Mouse (Mus musculus) small intestine, adult 2 months (tissue): ENCODE data around the gene A4galt.

ENCODE experiments used
- CTCF ChIP-seq: fragments of 200-500 bp; IDR thresholded peaks from 2 replicates; pipeline ENCODE4 v1.5.1; 2012; ENCODE audit warnings: low read depth, mild to moderate bottlenecking, control low read depth, inconsistent platforms, low read length, moderate library complexity, mixed read lengths; ENCODE audit not compliant: insufficient replicate concordance, insufficient read length; ENCODE audit errors: extremely low read depth
- POLR2A ChIP-seq: fragments of 200-500 bp; IDR thresholded peaks from 2 replicates; pipeline ENCODE4 v1.6.1; 2012; ENCODE audit warnings: low read depth, mild to moderate bottlenecking, control low read depth, inconsistent platforms, low read length, moderate library complexity

- TF ChIP-seq CTCF (no peak), POLR2A (no peak)
Observed at GRCm38 (mm10) chr15:83209719-83210118, 41.9 kb downstream of the A4galt start.
